Comparison of ENCODE assay signal across 27 mouse cellular contexts in genomic region chr14:21916671-21917070, GRCm38 (mm10).
"Had no signal": no experiment of that assay in that cellular context is flagged by ENCODE, and none has a peak within 500 bp of the region (broad histone marks: within the 10 kb centered on the region; RNA-seq: fewer than 3 reads in every experiment).

No protein-coding gene starts in this region.

- H3K27ac ChIP-seq: heart, embryonic 13.5 days; heart, embryonic 15.5 days; hindbrain, embryonic 13.5 days; hindbrain, embryonic 15.5 days; hindbrain, postnatal 0 days; kidney, embryonic 15.5 days; kidney, postnatal 0 days; limb, embryonic 10.5 days; limb, embryonic 12.5 days; liver, embryonic 13.5 days; liver, embryonic 15.5 days had no signal

- H3K9ac ChIP-seq: heart, embryonic 13.5 days; heart, embryonic 15.5 days; hindbrain, embryonic 13.5 days; hindbrain, embryonic 15.5 days; kidney, embryonic 15.5 days; limb, embryonic 12.5 days; liver, embryonic 13.5 days; liver, embryonic 15.5 days had no signal

- ATAC-seq: hindbrain, postnatal 0 days; intestine, embryonic 16.5 days had no signal

- DNase-seq: gastrocnemius, postnatal 14 days; gastrocnemius, postnatal 36 days; heart, adult 18-20 months; heart, postnatal 14 days; heart, postnatal 36 days; kidney, adult 11 months; kidney, adult 2 months; kidney, adult 9 months; kidney, postnatal 14 days; kidney, postnatal 36 days; layer of hippocampus, adult 9-11 months; layer of hippocampus, postnatal 36 days; liver; liver, embryonic 13.5 days had no signal

- H3K36me3 ChIP-seq: heart, embryonic 13.5 days; heart, embryonic 15.5 days; hindbrain, embryonic 13.5 days; hindbrain, embryonic 15.5 days; kidney, embryonic 15.5 days; limb, embryonic 10.5 days; limb, embryonic 12.5 days; liver, embryonic 13.5 days; liver, embryonic 15.5 days had no signal

- H3K9me3 ChIP-seq: heart, embryonic 13.5 days; heart, embryonic 15.5 days; hindbrain, embryonic 13.5 days; hindbrain, embryonic 15.5 days; kidney, embryonic 15.5 days; limb, embryonic 10.5 days; limb, embryonic 12.5 days; liver, embryonic 13.5 days; liver, embryonic 15.5 days had no signal

- H3K4me1 ChIP-seq: heart, embryonic 15.5 days; hindbrain, embryonic 13.5 days; hindbrain, embryonic 15.5 days; kidney, embryonic 15.5 days; limb, embryonic 10.5 days; limb, embryonic 12.5 days; liver, embryonic 13.5 days; liver, embryonic 15.5 days had no signal

- H3K4me2 ChIP-seq: heart, embryonic 11.5 days; heart, embryonic 13.5 days; heart, embryonic 15.5 days; hindbrain, embryonic 13.5 days; hindbrain, embryonic 15.5 days; kidney, embryonic 15.5 days; limb, embryonic 12.5 days; liver, embryonic 11.5 days; liver, embryonic 13.5 days; liver, embryonic 15.5 days had no signal

- H3K4me3 ChIP-seq: heart, embryonic 13.5 days; heart, embryonic 15.5 days; hindbrain, embryonic 13.5 days; hindbrain, embryonic 15.5 days; kidney, embryonic 15.5 days; limb, embryonic 10.5 days; limb, embryonic 12.5 days; liver, embryonic 13.5 days; liver, embryonic 15.5 days had no signal

- H3K27me3 ChIP-seq: heart, embryonic 13.5 days; heart, embryonic 15.5 days; hindbrain, embryonic 13.5 days; hindbrain, embryonic 15.5 days; kidney, embryonic 15.5 days; limb, embryonic 12.5 days; liver, embryonic 13.5 days; liver, embryonic 15.5 days had no signal
